Mouse (Mus musculus) midbrain, embryonic 15.5 days (tissue): ENCODE data around the gene Acoxl. TPM values are rescaled to one million over a fixed set of nuclear protein-coding genes. Genes with fewer than 3 reads are reported as not detected.

Experiments
- ATAC-seq: fragments of 200-750 bp; cut with Nextera tagmentation; replicated peaks from 2 replicates; pipeline ENCODE4 v1.8.0; 2017; ENCODE audit warnings: moderate TSS enrichment
- H3K27ac ChIP-seq: fragments of 300-500 bp; sonication (generic); 2 replicates; pipeline ENCODE4 v1.5.1; 2015; ENCODE audit warnings: mild to moderate bottlenecking, inconsistent platforms
- H3K27me3 ChIP-seq: fragments of 300-500 bp; sonication (generic); replicated peaks from 2 replicates; pipeline ENCODE4 v1.6.1; 2015; ENCODE audit warnings: inconsistent platforms
- H3K36me3 ChIP-seq: fragments of 300-500 bp; sonication (generic); replicated peaks from 2 replicates; pipeline ENCODE4 v1.6.1; 2015; ENCODE audit warnings: inconsistent platforms
- H3K4me1 ChIP-seq: fragments of 300-500 bp; sonication (generic); 2 replicates; pipeline ENCODE4 v1.6.1; 2015; ENCODE audit warnings: inconsistent platforms
- H3K4me2 ChIP-seq: fragments of 300-500 bp; sonication (generic); 2 replicates; pipeline ENCODE4 v1.6.1; 2015; ENCODE audit warnings: inconsistent platforms, mild to moderate bottlenecking, moderate library complexity
- H3K4me3 ChIP-seq: fragments of 300-500 bp; sonication (generic); 2 replicates; pipeline ENCODE4 v1.5.1; 2015; ENCODE audit warnings: mild to moderate bottlenecking, inconsistent platforms
- H3K9ac ChIP-seq: fragments of 300-500 bp; sonication (generic); 2 replicates; pipeline ENCODE4 v1.6.1; 2015; ENCODE audit warnings: mild to moderate bottlenecking, inconsistent platforms
- H3K9me3 ChIP-seq: fragments of 300-500 bp; sonication (generic); 2 replicates; pipeline ENCODE4 v1.6.1; 2016; ENCODE audit warnings: inconsistent platforms
- WGBS: fragments of 180-500 bp; shearing (Covaris S2); methylation state at CpG from one replicate; pipeline ENCODE4 v1.1.7; 2015; ENCODE audit warnings: mixed read lengths; 5-methylcytosine and 5-hydroxymethylcytosine counted together
- polyA plus RNA-seq: library from polyadenylated mRNA; unstranded; fragments of >200 nt; fragmentation: Nextera tagmentation; extraction: Ambion mirVana; gene quantifications from 2 replicates; pipeline ENCODE4 v1.2.1, GENCODE M21; 2015

Acoxl gene
- 0.13 and 0.33 TPM in 2 replicates for polyA plus RNA-seq

GRCm38 (mm10) chr2:127838576-127838975, at the start of gene Acoxl:
Gene Acoxl, plus strand, starts transcription at chr2:127838876.
- no peak within 1 kb of the TSS for H3K9ac ChIP-seq
- no peaks in the 10 kb centered on the region for H3K9me3 ChIP-seq
- no peak within 1 kb of the TSS for H3K4me2 ChIP-seq
- H3K27ac ChIP-seq, result no peak within 1 kb of the TSS
- 72% methylated on average over 7 of the region's 7 CpGs for WGBS
- ATAC-seq, result no peak
- H3K36me3 ChIP-seq, result no peaks in the 10 kb centered on the region
- peaks cover 23% of the 10 kb centered on the region for H3K27me3 ChIP-seq
- H3K4me1 ChIP-seq, result no peaks in the 10 kb centered on the region
- H3K4me3 ChIP-seq, result no peak within 1 kb of the TSS

- H3K4me3 ChIP-seq, result peak overlapping the region; percentile 90
- WGBS, result 5% methylated on average over 11 of the region's 11 CpGs
- no peaks in the 10 kb centered on the region for H3K27me3 ChIP-seq
- H3K9me3 ChIP-seq, result no peaks in the 10 kb centered on the region
- H3K27ac ChIP-seq, result 0 out of 2 replicates have a peak overlapping the region, but pooled peaks have one; percentile 23
- no peaks in the 10 kb centered on the region for H3K36me3 ChIP-seq
- H3K9ac ChIP-seq, result peak overlapping the region; percentile 71
- no peak for ATAC-seq
- peak overlapping the region; percentile 60 for H3K4me2 ChIP-seq
- peaks cover 29% of the 10 kb centered on the region for H3K4me1 ChIP-seq
These were observed 49.5 kb upstream of the Acoxl start for GRCm38 (mm10) chr2:127789138-127789537.

GRCm38 (mm10) chr2:127789651-127790270, 48.9 kb upstream of the Acoxl start:
- Histone ChIP-seq H3K4me1 (peaks cover 29% of the 10 kb centered on the region), H3K9ac (no peak overlapping the region), H3K27ac (no peak overlapping the region), H3K4me3 (peak overlapping the region; percentile 90; the same call in 1 of the 2 replicates), H3K9me3 (no peaks in the 10 kb centered on the region), H3K27me3 (no peaks in the 10 kb centered on the region), H3K4me2 (peak overlapping the region; percentile 60), H3K36me3 (no peaks in the 10 kb centered on the region)
- no peak for ATAC-seq
- 19% methylated on average over 9 of the region's 9 CpGs for WGBS

GRCm38 (mm10) chr2:127791919-127792603, 46.6 kb upstream of the Acoxl start, which contains the start of gene Mtln:
Gene Mtln, minus strand, starts transcription at chr2:127792488.
- WGBS, result 1% methylated on average over 37 of the region's 37 CpGs
- H3K4me1 ChIP-seq, result peaks cover 29% of the 10 kb centered on the region
- H3K9me3 ChIP-seq, result no peaks in the 10 kb centered on the region
- peak within 1 kb of the TSS; percentile 84 for H3K27ac ChIP-seq
- H3K4me2 ChIP-seq, result peak within 1 kb of the TSS; percentile 77
- H3K27me3 ChIP-seq, result no peaks in the 10 kb centered on the region
- no peaks in the 10 kb centered on the region for H3K36me3 ChIP-seq
- peak within 1 kb of the TSS; percentile 58 for H3K4me3 ChIP-seq
- H3K9ac ChIP-seq, result peak within 1 kb of the TSS; percentile 59
- ATAC-seq, result peak; percentile 97

GRCm38 (mm10) chr2:127831401-127832102, 7.1 kb upstream of the Acoxl start, which contains the start of gene Bub1:
Gene Bub1, minus strand, starts transcription at chr2:127831865.
- Histone ChIP-seq H3K9ac (peak within 1 kb of the TSS; percentile 44), H3K27ac (peak within 1 kb of the TSS; percentile 74), H3K4me1 (peaks cover 11% of the 10 kb centered on the region), H3K36me3 (no peaks in the 10 kb centered on the region), H3K9me3 (no peaks in the 10 kb centered on the region), H3K27me3 (no peaks in the 10 kb centered on the region), H3K4me2 (peak within 1 kb of the TSS; percentile 96), H3K4me3 (peak within 1 kb of the TSS; percentile 49)
- WGBS, result under 1% methylated on average over 56 of the region's 56 CpGs
- ATAC-seq, result peak; percentile 100

- WGBS, result 39% methylated on average over 11 of the region's 11 CpGs
- peak overlapping the region; percentile 49 for H3K4me3 ChIP-seq
- H3K36me3 ChIP-seq, result no peaks in the 10 kb centered on the region
- H3K4me2 ChIP-seq, result peak overlapping the region; percentile 96
- ATAC-seq, result peak; percentile 32
- H3K27me3 ChIP-seq, result no peaks in the 10 kb centered on the region
- peaks cover 11% of the 10 kb centered on the region for H3K4me1 ChIP-seq
- H3K9ac ChIP-seq, result peak overlapping the region; percentile 44
- peak overlapping the region; percentile 74 for H3K27ac ChIP-seq
- H3K9me3 ChIP-seq, result no peaks in the 10 kb centered on the region
These were observed 6.4 kb upstream of the Acoxl start for GRCm38 (mm10) chr2:127832103-127832832.

GRCm38 (mm10) chr2:127832833-127833190, 5.9 kb upstream of the Acoxl start:
- Histone ChIP-seq H3K27ac (no peak overlapping the region), H3K9ac (no peak overlapping the region), H3K4me2 (no peak overlapping the region), H3K4me3 (no peak overlapping the region), H3K27me3 (peaks cover 3% of the 10 kb centered on the region; the same call in 1 of the 2 replicates), H3K9me3 (no peaks in the 10 kb centered on the region), H3K4me1 (peaks cover 11% of the 10 kb centered on the region), H3K36me3 (no peaks in the 10 kb centered on the region)
- WGBS, result 17% methylated on average over 2 of the region's 2 CpGs
- ATAC-seq, result no peak

- H3K9ac ChIP-seq, result no peak overlapping the region
- H3K27ac ChIP-seq, result no peak overlapping the region
- H3K27me3 ChIP-seq, result peaks cover 23% of the 10 kb centered on the region
- H3K9me3 ChIP-seq, result no peaks in the 10 kb centered on the region
- H3K36me3 ChIP-seq, result no peaks in the 10 kb centered on the region
- 7% methylated on average over 11 of the region's 11 CpGs for WGBS
- ATAC-seq, result no peak
- no peaks in the 10 kb centered on the region for H3K4me1 ChIP-seq
- no peak overlapping the region for H3K4me3 ChIP-seq
- H3K4me2 ChIP-seq, result no peak overlapping the region
These were observed 749 bp downstream of the Acoxl start for GRCm38 (mm10) chr2:127839425-127839824.

GRCm38 (mm10) chr2:127841402-127841801, 2.7 kb downstream of the Acoxl start:
- 77% methylated on average over 1 of the region's 1 CpGs for WGBS
- no peak overlapping the region for H3K9ac ChIP-seq
- H3K9me3 ChIP-seq, result no peaks in the 10 kb centered on the region
- H3K4me1 ChIP-seq, result no peaks in the 10 kb centered on the region
- no peak overlapping the region for H3K27ac ChIP-seq
- no peak overlapping the region for H3K4me3 ChIP-seq
- H3K36me3 ChIP-seq, result no peaks in the 10 kb centered on the region
- no peak overlapping the region for H3K4me2 ChIP-seq
- ATAC-seq, result no peak
- peaks cover 23% of the 10 kb centered on the region for H3K27me3 ChIP-seq

- no peak for ATAC-seq
- WGBS, result 80% methylated on average over 3 of the region's 3 CpGs
- no peaks in the 10 kb centered on the region for H3K36me3 ChIP-seq
- no peak overlapping the region for H3K27ac ChIP-seq
- H3K27me3 ChIP-seq, result peaks cover 23% of the 10 kb centered on the region
- H3K4me1 ChIP-seq, result no peaks in the 10 kb centered on the region
- H3K4me2 ChIP-seq, result no peak overlapping the region
- no peaks in the 10 kb centered on the region for H3K9me3 ChIP-seq
- no peak overlapping the region for H3K9ac ChIP-seq
- no peak overlapping the region for H3K4me3 ChIP-seq
These were observed 3.7 kb downstream of the Acoxl start for GRCm38 (mm10) chr2:127842421-127842820.

GRCm38 (mm10) chr2:127845346-127845982, 6.8 kb downstream of the Acoxl start:
- 39% methylated on average over 7 of the region's 7 CpGs for WGBS
- no peaks in the 10 kb centered on the region for H3K36me3 ChIP-seq
- H3K27me3 ChIP-seq, result no peaks in the 10 kb centered on the region; the same call in 1 of the 2 replicates
- H3K4me2 ChIP-seq, result no peak overlapping the region
- H3K27ac ChIP-seq, result no peak overlapping the region
- no peak for ATAC-seq
- H3K4me3 ChIP-seq, result no peak overlapping the region
- no peaks in the 10 kb centered on the region for H3K9me3 ChIP-seq
- H3K9ac ChIP-seq, result no peak overlapping the region
- no peaks in the 10 kb centered on the region for H3K4me1 ChIP-seq
